Mouse (Mus musculus): ENCODE data around the gene H2-T22.
"Not testable (repeated sequence)": the region's sequence is repeated elsewhere in the genome, so short reads cannot be mapped to it uniquely, and the experiment has no call there.

The H2-T22 gene

DNA sequence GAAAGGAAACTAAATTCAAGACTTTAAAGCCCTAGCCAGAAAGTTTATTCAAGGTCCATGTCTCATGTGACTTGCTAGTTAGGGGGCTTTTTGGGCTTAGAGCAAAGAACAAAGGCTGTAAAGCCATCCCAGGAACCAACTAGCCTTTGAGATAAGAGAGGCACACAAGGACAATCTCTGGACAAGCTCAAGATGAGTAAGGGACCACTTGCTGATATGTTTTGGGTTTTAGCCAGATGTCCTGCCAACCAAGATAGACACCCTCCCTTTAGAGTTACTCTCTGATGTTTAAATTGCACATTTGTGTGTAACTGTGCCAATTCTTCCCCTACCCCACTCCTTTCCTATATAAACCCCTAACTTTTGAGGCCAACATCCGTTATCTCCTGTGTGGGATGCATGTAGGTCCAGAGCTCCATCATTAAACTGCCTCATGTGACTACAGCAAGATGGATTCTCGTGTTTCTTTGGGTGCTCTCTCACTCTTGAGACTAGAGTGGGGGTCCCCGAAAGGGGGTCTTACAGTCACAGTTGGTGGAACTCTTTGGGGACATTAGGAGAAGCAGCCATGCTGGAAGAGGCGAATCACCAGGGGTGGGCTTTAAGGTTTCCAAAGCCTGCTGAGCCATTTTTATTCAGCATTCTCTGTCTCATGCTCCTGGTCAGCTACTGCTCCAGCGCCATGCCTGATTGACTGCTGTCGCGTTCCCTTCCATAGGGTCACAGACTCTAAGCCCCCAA, 13.5 kb downstream of the H2-T22 start:
- no peak for DNase-seq

DNA sequence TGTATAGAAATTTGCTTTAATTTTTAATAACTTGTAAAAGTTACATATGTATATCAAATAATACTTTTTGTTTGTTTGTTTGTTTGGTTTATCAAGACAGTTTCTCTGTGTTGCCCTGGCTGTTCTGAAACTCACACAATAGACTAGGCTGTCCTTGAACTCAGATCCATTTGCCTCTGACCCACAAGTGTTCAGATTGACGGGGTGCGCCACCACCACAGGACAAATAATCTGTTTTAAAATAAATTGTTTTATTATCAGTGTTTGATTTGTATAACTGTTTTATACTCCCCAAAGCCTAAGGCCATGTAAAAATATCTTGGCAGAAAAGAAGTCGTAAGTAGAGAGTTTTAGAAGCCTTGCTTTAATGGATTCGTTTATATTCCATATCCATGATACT, 14.9 kb downstream of the H2-T22 start:
- no peak for DNase-seq

DNA sequence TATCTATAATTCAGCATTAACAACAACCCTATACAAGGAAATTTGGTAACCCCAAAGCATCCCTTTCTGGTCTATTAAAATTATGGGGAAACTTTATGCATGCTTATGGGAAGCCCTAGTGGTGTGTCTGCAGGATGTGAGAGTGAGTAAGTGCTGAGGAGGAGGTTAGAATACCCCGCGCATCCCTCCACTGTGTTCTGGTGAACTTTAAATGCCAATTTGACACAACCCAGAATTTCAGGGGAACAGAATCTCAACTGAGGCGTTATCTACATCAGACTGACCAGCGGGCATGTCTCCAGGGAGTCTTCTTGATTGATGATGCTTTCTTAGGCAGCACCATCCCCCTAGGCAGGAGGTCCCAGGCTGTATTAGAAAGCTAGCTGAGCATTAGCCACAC, 16.6 kb downstream of the H2-T22 start:
- no peak for DNase-seq

DNA sequence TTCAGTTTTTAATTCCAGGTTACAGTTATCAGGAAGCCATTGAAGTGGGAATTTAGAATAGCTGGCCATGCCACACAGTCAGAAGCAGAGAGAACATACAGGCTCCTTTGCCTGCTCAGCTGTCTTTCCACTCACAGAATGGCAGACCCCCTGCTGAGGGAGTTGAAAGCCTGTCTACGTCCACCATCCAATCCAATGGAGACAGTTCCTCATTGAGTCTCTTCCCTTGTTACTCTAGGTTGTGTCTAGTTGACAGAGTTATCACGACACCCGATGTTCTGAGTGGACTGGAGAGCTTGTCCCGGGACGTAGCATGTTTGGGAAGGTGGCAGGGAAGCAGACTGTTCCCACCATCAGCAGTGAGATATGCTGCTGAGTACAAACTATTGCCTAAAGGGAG, 17.4 kb downstream of the H2-T22 start:
- no peak for DNase-seq

DNA sequence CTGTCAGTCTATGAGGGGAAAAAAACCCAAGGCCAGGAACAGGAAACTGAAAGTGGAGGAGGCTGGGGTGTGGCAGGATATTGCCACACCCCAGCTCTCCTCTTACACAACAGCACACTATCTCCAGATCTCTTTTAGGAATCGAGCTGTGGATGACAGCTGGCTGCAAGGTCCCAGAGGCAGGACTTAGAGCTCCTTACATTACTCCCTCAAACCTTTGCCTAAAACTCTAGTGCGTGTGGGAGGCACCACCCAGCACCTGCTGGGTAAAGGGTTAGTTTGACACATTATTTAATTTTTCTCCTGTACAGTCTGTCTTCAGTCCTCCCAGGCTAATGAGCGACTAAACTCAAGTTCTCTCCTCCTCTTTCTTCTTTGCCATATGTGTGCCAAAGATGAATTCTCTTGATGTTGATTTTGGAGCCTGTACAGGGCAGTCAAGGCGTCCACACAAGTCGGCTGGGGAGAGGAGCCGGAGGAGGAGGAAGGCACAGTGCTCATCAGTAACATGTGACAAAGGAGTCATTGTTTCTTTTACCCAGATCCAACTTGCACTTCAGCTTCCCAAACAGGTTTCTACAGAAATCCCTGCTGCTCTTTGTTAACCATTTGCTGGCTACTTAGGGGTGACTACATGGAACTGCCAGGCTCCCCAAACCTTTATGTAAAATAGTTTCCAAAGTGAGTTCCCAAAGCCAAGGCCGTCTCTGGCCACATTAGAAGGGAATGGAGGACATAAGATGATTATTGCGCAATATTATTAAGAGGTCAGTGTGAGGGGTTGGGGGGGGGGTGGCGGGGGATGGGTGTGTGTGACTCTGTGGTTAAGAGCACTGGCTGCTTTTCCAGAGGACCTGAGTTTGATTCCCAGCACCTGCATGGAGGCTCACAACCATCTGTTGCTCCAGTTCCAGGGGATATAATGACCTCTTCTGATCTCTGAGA, 18.6 kb downstream of the H2-T22 start:
- DNase-seq = no peak

DNA sequence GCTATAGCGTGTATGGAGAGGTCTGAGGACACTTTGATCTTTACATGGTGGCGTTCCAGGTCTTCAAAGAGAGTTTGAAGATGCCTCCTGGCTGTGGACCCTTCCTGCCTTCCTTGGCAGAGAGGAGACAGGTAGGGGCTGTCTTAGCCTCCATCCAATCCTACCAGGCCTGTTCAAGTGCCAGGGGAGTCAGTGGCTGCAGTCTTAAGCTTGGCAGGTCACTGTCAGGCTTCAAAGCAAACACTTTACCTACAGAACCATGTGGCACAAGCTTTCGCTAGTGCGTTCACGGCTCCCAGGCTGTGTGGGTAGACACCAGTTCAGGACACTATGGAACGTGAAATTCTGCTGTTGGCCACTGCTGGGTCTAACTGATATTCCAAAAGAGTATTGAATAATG, 19.6 kb downstream of the H2-T22 start:
- DNase-seq = no peak

DNA sequence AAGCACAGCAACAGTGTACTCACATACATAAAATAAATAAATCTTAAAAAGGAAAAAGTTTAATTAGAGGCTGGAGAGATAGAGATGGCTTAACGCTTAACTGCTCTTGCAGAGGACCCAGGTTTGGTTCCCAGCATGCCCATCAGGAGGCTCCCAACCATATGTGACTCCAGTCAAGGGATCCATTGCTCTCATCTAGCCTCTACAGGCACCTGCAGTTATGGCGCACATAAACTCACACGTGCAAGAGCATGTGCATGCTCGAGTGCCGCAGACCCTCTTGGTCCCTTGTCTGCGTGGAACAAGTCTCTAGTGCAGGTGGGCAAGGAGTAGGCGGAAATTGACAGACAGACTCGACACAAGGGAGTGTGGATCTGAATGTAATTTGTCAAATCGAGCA, 20.4 kb downstream of the H2-T22 start:
- no peak for DNase-seq

DNA sequence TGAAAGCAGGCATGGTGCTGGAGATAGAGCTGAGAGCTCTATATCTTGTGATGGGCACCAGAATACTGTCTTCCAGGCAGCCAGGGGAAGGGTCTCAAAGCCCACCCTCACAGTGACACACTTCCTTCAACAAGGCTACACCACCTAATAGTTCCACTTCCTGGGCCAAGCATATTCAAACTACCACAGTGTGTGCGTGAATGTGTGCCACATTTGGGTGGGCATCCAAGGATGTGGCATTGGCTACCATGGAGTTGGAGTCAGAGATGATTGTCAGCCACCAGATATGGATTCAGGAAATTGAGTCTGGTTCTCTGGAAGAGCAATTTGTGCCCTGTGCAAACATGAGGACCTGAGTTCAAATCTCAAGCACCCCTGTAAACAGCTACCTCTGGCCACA, 21.2 kb downstream of the H2-T22 start:
- no peak for DNase-seq

DNA sequence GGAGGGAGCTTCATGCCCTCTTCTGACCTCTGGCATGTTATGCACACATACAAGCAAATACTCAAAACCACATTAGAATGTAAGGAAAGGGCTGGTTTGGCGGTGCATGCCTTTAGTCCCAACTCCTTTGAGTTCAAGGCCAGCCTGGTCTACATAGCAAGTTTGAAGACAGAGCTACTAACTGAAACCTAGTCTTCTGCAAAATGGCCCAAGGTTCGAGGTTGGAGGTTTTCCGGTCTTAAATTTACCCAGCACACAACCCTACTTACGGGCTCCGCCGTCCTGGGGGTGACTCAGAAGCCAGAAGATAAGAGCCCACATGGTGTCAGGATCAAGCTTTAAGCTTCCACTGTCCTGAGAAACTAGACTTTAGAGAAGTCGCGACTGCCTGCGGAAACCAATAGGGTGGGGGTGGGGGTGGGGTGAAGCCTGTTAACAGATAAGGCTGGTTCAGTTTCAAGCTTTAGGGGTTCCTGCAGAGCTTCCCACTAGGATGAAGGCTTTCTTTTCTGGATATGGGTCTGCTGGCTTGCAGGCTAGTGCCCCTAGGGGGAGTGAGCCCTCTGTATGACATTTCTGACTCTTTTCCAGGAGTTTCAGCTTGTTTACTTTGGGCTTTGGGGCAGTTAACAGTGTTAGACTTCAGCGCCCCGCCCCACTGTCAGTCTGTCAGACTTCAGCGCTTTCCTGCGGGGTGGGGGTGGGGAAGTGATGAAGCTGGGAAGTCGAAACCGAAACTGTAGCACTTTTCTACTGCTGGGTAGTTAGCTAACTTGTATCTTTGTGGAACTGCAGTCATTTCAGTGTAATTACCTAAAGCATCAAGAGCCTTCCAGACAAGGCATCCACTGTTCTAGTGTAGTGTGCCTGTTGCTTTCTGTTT, 22.1 kb downstream of the H2-T22 start, which contains the start of gene H2-T24:
H2-T24 (minus strand) TSS at position 370 of the 883 bp plus-strand sequence.
- DNase-seq = no peak

DNA sequence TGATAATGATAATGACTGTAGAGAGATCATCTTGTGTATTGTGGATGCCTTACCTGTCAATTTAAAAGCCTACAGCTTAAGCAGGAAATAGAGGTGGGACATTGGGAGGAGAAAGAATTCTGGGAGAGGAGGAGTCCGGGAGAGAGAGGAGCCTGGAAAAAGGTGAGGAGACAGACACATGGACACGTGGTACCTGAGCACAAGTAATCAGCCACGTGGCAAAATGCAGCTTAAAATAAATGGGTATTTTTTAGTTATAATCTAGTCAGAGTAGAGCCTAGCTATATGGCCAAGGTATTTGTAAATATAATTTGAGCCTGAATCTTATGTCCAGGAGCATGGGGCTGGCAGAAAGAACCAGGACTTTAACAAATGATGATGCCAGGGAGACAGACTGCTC, 23.0 kb downstream of the H2-T22 start:
- no peak for DNase-seq

DNA sequence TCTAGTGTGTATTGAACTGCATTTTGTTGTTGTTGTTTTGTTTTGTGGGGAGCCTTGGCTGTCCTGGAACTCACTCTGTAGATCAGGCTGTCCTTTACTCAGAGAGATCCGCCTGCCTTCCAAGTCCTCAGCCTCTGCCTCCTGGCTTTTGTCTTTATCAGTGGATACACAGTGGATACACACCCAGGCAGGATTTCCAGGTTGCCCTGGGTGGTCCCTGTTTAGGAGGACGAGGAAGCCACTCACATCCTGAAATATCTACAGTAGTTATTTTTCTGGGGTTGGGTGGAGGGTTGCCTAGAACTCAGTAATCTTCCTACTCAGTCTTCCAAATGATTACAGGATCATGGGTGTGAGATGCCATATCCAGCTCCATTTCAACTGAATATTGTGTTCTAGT, 23.6 kb downstream of the H2-T22 start:
- no peak for DNase-seq

DNA sequence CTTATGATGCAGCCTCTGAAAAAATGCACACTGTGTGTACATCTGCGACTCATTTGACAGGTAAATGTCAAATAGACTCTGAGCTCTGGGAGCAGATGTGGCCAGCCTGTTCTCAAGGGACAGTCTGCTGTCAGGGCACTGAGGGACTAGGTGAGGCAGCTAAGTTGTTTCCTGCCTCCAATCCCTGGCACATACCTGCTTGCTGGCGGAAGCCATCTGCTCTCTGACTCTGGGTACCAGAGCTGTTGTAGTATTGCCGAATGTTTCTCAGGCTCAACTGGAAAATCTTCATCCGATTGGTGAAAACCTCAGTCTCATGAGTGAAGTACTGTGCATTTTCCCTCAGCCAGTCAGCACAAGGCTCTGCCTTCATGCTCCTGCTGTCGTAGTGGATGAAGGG, 25.5 kb downstream of the H2-T22 start:
- DNase-seq = no peak

DNA sequence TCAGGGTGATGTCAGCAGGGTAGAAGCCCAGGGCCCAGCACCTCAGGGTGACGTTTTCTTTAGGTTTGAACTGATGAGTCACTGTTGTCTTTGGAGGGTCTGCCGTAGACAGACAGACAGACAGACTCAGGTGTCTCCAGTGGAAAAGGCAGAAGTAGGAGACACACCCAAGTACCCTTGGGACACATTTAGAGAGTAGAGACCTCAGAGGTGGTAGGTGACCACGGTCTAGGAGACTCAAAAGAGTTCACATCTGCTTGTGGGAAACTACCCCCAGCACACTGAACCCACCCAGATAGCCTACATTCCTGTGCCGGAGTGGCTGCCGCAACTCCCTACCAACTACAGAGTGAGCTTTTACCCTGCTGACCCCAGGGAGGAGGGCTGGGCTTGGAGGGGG, 27.6 kb downstream of the H2-T22 start:
- DNase-seq = no peak

DNA sequence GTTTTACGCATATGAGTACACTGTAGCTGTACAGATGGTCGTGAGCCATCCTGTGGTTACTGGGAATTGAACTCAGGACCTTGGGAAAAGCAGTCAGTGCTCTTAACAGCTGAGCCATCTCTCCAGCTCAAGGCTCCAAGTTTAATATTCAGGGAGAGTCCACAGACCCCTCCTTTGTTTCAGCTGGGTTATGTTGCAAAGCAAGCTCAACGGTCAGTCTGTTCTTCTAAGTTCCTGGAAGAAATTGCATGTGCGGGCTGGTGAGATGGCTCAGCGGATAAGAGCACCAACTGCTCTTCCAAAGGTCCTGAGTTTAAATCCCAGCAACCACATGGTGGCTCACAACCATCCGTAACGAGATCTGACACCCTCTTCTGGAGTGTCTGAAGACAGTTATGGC, 38.1 kb downstream of the H2-T22 start:
- not testable (repeated sequence) for DNase-seq

DNA sequence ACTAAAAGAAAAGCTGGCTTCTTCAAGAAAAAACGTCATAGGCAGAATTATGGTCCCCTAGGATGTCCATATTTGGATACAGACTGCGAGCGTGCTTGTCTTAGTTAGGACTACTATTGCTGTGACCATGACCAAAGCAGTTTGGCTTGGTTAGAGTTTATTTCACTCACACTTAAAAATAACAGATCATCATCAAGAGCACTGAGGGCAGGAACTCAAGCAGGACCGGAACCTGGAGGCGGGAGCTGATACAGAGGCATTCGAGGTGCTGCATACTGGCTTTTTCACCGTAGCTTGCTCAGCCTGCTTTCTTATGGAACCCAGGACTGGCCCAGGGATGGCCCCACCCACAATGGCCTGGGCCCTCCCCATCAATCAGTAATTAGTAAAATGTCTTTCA, 39.2 kb downstream of the H2-T22 start:
- no peak for DNase-seq

DNA sequence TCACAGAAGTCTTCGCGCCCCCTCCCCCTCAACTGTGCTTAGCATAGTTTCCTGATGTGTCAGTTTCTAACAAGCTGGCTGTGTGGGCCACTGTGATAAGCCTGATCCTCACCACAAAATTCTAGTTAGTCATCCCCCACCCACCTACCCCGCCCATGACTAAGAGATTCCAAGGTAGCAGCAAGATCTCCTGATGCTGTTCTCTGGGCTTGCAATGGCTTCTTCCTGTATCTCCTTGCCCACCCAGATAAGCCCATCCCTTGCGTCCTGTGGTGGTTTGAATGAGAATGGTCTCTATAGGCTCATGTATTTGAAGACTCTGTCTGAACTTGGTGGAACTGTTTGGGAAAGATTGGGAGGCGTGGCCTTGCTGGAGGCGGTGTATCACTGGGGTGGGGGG, 40.6 kb downstream of the H2-T22 start:
- DNase-seq = no peak

DNA sequence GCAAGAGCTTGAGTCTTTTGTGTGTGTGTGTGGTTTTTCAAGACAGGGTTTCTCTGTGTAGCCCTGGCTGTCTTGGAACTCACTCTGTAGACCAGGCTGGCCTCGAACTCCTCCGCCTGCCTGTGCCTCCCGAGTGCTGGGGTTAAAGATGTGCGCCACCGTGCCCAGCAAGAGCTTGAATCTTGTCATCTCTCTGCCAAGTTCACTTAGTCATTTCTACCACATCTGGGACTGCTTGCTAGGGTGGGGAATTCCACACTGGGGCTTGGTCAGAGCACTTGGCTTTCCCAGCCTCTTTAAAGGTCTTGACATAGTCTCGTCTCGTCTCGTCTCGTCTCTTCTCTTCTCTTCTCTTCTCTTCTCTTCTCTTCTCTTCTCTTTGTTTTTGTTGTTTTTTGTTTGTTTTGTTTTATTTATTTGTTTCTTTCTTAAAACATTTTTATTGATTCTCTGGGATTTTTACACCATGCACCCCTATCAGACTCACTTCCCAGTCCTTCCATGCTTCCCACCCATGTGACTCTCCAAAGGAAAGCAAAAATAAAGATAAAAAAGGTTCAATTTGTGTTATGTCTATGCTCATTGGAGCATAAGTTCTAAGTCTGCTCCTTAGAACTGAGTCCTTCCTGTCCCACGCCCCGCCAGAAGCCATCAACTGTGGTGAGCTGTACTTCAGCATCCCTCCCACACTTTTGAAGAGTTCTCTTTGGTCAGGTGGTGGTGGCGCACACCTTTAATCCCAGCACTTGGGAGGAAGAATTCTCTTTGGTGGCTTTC, 41.2 kb downstream of the H2-T22 start:
- DNase-seq = no peak

DNA sequence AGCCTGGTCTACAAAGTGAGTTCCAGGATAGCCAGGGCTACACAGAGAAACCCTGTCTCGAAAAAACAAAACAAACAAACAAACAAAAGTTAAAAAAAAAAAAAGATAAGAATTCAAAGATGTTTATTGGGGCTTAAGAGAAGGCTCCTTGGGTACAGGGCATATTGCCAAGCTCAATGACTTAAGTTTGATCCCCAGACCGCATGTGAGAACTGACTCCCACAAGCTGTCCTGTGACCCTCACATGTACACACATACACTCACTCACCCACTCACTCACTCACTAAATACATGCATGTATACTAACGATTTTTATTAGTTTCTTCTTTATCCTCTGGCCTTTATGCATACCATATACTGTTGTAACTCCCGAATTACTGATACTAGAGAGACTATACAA, 42.2 kb downstream of the H2-T22 start:
- DNase-seq = no peak

DNA sequence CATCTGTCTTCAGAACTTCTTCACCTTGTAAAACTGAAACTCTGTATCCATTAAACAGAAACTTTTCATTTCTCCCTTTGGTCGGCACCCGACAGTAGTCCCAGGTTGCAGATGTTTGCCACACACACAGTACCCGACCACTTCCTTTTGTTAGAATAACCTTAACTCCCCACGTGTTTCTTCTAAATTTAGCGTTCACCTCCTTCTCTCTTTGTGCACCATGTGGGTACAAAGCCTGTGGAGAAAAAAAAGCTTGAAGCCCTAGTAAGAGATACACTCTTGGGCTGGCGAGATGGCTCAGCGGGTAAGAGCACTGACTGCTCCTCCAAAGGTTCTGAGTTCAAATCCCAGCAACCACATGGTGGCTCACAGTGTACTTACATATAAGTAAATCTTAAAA, 43.2 kb downstream of the H2-T22 start:
- no peak for DNase-seq

DNA sequence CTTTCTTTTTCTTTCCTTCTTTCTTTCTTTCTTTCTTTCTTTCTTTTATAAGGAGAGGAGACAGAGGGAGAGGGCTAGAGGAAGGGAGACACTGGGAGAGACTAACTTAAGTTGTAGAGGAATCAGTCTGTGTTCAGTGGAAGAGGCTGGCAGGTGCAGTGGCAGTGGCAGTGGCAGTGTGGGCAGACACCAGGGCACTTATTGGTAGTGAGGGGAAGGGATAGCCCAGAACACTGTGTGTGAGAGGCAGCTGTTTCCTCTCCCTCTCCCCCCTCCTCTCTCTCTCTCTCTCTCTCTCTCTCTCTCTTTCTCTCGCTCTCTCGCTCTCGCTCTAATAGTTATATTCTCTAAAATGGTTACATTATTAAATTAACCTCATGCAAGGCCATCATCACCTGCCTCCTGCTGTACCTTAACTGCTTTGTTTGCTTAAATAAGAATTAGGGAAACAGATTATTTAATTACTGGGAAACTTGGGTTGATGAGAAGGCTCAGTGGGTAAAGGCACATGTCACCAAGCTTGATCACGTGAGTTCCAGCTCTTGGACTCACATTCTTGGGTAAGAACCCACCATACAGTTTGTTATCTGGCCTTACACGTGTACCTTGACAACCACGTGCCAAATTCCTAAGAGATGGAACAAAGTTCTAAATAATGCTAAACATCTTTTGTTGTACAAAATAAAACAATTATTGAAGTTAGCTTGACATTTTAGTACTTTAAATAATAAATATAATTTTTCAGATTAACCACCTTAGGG, 43.8 kb downstream of the H2-T22 start:
- no peak for DNase-seq

DNA sequence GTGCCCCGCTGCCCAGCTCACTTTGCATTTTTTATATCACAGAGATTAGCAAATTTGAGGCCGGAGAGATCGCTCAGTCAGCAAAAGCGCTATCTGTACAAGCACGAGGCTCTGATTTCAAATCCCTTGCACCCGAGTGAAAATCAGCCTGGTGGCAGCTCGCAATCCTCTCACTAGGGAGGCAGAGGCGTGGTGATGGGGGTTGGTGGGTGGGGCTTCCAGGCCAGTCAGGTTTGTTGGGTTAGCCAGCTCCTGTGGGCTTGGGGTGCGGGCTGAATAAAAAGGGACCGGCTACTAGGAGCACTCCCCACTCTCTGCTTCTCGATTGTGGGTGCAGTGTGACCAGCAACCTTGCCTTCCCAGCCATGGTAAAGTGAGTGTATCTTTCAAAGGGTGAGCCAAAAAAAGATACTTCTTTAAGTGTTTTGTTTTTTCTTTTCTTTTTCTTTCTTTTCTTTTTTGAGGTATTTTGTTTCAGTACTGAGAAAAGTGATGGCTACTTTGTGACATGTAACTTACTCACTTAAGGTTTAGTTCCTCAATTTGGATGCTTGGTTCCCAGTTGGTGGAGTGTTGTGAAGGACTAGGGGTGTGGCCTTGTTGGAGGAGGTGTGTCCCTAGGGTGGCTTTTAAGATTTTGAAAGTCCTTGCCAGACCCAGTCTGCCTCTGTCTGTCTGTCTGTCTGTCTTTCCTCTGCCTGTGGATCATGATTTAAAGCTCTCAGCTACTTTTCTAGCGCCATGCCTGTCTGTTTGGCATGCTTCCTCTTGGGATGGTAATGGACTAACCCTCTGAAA, 44.6 kb downstream of the H2-T22 start:
- no peak for DNase-seq

All from right cerebral cortex, postnatal 14 days (tissue).